Mouse (Mus musculus) neutrophil, adult 59 days (primary cell): ENCODE measurements around the gene Gm8369. TPM values are rescaled to one million over a fixed set of nuclear protein-coding genes. Genes with fewer than 3 reads are reported as not detected.

Experiments
- total RNA-seq, 2 experiments: library from RNA; stranded (reverse); gene quantifications; 1 replicate in 1 of 2; 2 replicates in 1 of 2; pipeline ENCODE4 v1.2.4; 2023

Gm8369 gene
- total RNA-seq: 1 to 10 TPM; 2.7 to 4.3 TPM

GRCm38 (mm10) chr19:11485746-11486145, at the start of gene Gm8369:
Gene Gm8369, plus strand, starts transcription at chr19:11485938.

GRCm38 (mm10) chr19:11443338-11443737, 42.4 kb upstream of the Gm8369 start, which contains the start of gene Ms4a4b:
Gene Ms4a4b, plus strand, starts transcription at chr19:11443553.

GRCm38 (mm10) chr19:11469215-11469614, 16.5 kb upstream of the Gm8369 start, which contains the start of gene Ms4a6c:
Gene Ms4a6c, plus strand, starts transcription at chr19:11469366.

GRCm38 (mm10) chr19:11516246-11516645, 30.5 kb downstream of the Gm8369 start, which contains the start of gene Ms4a6b:
Gene Ms4a6b, plus strand, starts transcription at chr19:11516512.

DNA sequence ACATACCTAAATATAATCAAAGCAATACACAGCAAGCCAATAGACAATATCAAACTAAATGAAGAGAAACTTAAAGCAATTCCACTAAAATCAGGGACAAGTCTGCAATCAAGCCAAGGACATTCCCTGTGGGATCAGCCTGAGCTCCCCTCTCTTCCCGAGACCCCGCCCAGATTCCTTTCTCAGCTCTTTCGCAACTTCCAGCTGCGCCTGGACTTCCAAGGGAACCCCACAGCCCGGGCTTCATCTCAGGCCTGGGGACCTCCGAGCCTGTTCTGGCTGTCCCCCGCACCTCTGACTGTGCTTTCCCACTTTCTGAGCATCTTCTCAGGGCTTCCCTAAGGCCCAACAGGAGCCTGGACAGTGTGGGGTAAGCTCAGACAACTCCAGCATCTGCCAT, 50.9 kb downstream of the Gm8369 start, which contains the start of gene Ms4a4d:
Gene Ms4a4d, plus strand, starts transcription at position 209 of the 400 bp plus-strand sequence.

Other genes starting within 250 kb of the Gm8369 start
- 1 to 10 TPM; 1.4 to 4.1 TPM for gene Ms4a1, start 219.7 kb upstream of the Gm8369 start, total RNA-seq
- not detected for gene Ms4a5, start 202.1 kb upstream of the Gm8369 start, total RNA-seq
- not detected for gene Ms4a14, start 171.5 kb upstream of the Gm8369 start, total RNA-seq
- gene Ms4a7, start 149.8 kb upstream of the Gm8369 start, total RNA-seq: under 1 TPM; 0.56 to 0.57 TPM
- 10 to 100 TPM; 12.9 to 24.1 TPM for gene Ms4a4a, start 110.4 kb upstream of the Gm8369 start, total RNA-seq
- 10 to 100 TPM; 27.3 to 57.7 TPM for gene Ms4a4c, start 81.2 kb upstream of the Gm8369 start, total RNA-seq
- gene Ms4a4b, start 42.4 kb upstream of the Gm8369 start, total RNA-seq: 10 to 100 TPM in 1 of 2 experiments, 1 to 10 TPM in 1; 8.0 to 11.1 TPM
- 100 to 1,000 TPM; 174 to 269 TPM for gene Ms4a6c, start 16.6 kb upstream of the Gm8369 start, total RNA-seq
- gene Ms4a6b, start 30.6 kb downstream of the Gm8369 start, total RNA-seq: 10 to 100 TPM; 20.0 to 26.4 TPM
- gene Ms4a4d, start 50.9 kb downstream of the Gm8369 start, total RNA-seq: not detected
- gene Ms4a6d, start 118.9 kb downstream of the Gm8369 start, total RNA-seq: 10 to 100 TPM in 1 of 2 experiments, 1 to 10 TPM in 1; 8.6 to 13.8 TPM
- 1 to 10 TPM; 4.4 to 9.2 TPM for gene Ms4a2, start 137.8 kb downstream of the Gm8369 start, total RNA-seq
- 10 to 100 TPM; 81.0 to 87.7 TPM for gene Ms4a3, start 154.9 kb downstream of the Gm8369 start, total RNA-seq
- gene Oosp2, start 174.6 kb downstream of the Gm8369 start, total RNA-seq: not detected
- under 1 TPM in 1 of 2 experiments, not detected in 1; 0.88 TPM for gene Oosp1, start 205.2 kb downstream of the Gm8369 start, total RNA-seq
- not detected for gene Oosp3, start 211.1 kb downstream of the Gm8369 start, total RNA-seq